ENCODE assay signal across 7 mouse cellular contexts in genomic region chr9:50452303-50452775, GRCm38 (mm10). TPM values are rescaled to one million over a fixed set of nuclear protein-coding genes. Genes with fewer than 3 reads are reported as not detected.
DNase-seq lines count a peak whose midpoint lies in the region; ATAC-seq lines count a peak whose summit lies in the region.

No protein-coding gene starts in this region.

- ATAC-seq in granulocyte monocyte progenitor cell, adult 5-6 weeks (replicated peaks; ENCODE audit: poor library complexity, severe bottlenecking), result peak; percentile 83
- peak; percentile 72 for ATAC-seq in midbrain, embryonic 12.5 days (ENCODE audit: low FRiP score, low read depth)

- peak; percentile 92 for DNase-seq in adrenal gland, postnatal 10 days
- DNase-seq in embryo, embryonic 9.5 days (ENCODE audit: extremely low spot score), result peak; percentile 80
- DNase-seq in kidney, adult 11 months, result peak; percentile 77
- peak; percentile 97 for DNase-seq in left cerebral cortex, postnatal 4 days
- peak; percentile 84 for DNase-seq in skeletal muscle tissue, adult 2 months (ENCODE audit: low read depth, low spot score)

- peak overlapping the region; percentile 36 for H3K4me2 ChIP-seq in midbrain, embryonic 12.5 days (replicated peaks)

- H3K36me3 ChIP-seq in midbrain, embryonic 12.5 days, result no peaks in the 10 kb centered on the region

- intact Hi-C loops in left cerebral cortex, postnatal 4 days (cut with DNase I), result no loop called here

- H3K4me1 ChIP-seq in midbrain, embryonic 12.5 days, result peaks cover 9% of the 10 kb centered on the region

- peak overlapping the region; percentile 21; the same call in 1 of the 2 replicates for H3K4me3 ChIP-seq in midbrain, embryonic 12.5 days

- H3K9me3 ChIP-seq in midbrain, embryonic 12.5 days, result no peaks in the 10 kb centered on the region

- H3K9ac ChIP-seq in midbrain, embryonic 12.5 days (replicated peaks), result no peak overlapping the region

- H3K27ac ChIP-seq in midbrain, embryonic 12.5 days (replicated peaks), result peak overlapping the region; percentile 83

- H3K27me3 ChIP-seq in midbrain, embryonic 12.5 days, result no peaks in the 10 kb centered on the region

- 16% methylated on average over 10 of the region's 10 CpGs for WGBS in midbrain, embryonic 12.5 days

RNA-seq across cellular contexts. Expression of gene Plet1, which starts 42.0 kb away (rescaled TPM):
- under 1 TPM; 0.30 to 0.51 TPM for total RNA-seq in adrenal gland, postnatal 10 days (2021)
- total RNA-seq in granulocyte monocyte progenitor cell, adult 5-6 weeks (2014; fragmentation: Nextera tagmentation), result 5.2 TPM in 1 of 2 replicates, not detected in the other
- not detected in 2 replicates for total RNA-seq in granulocyte monocyte progenitor cell, adult 5-6 weeks (2017)
- total RNA-seq in left cerebral cortex, postnatal 4 days (2021), result not detected
- 0.37 and 0.63 TPM in 2 replicates for polyA plus RNA-seq in midbrain, embryonic 12.5 days (2016; fragmentation: Nextera tagmentation; extraction: Ambion mirVana)

Comparison
In these comparisons a context has a peak if more than half of its experiments do, and no peak if none do; other contexts are left out.
1. Peak in every context shown above with its lines: DNase-seq, ATAC-seq, H3K4me3 ChIP-seq and H3K27ac ChIP-seq.